Mouse (Mus musculus) left cerebral cortex, adult 2 months (tissue): Measurements from ENCODE around the gene Bud13. TPM values are rescaled to one million over a fixed set of nuclear protein-coding genes. Genes with fewer than 3 reads are reported as not detected.

ENCODE experiments used
- DNase-seq, 2 experiments: peaks; one replicate each; pipeline ENCODE4 v3.0.0; 2021 to 2022; ENCODE audit warnings: low spot score in 2 of 2, mixed read lengths in 1 of 2; ENCODE audit errors: extremely low spot score in 1 of 2
- H3K27ac ChIP-seq: fragments of 200-600 bp; 2 replicates; pipeline ENCODE4 v1.8.1; 2022
- H3K4me3 ChIP-seq: fragments of 200-600 bp; 2 replicates; pipeline ENCODE4 v1.8.1; 2022
- CTCF ChIP-seq: fragments of 200-600 bp; IDR thresholded peaks from 2 replicates; pipeline ENCODE4 v1.8.1; 2022; ENCODE audit warnings: antibody characterized with exemption, mild to moderate bottlenecking, moderate library complexity
- intact Hi-C: fragments of 180-260 bp; cut with DNase I; formaldehyde crosslinking; loops from one replicate; pipeline ENCODE4 v1.15.1; 2025
- total RNA-seq, 2 experiments: library from RNA; stranded (reverse); gene quantifications; 2 replicates each; pipeline ENCODE4 v1.2.3; 2021

The Bud13 gene
- total RNA-seq, 2 experiments from 2014 or later = 10.4 to 11.0 TPM

- TF ChIP-seq CTCF = no peak
- H3K4me3 ChIP-seq = no peak overlapping the region
- no peak for DNase-seq
- H3K27ac ChIP-seq = no peak overlapping the region
- intact Hi-C loops = no loop called here
Measured at GRCm38 (mm10) chr9:46345887-46346665, 63.3 kb downstream of the Bud13 start.

Other genes with a start within 250 kb of the Bud13 start
- not detected for gene Apoa1, start 54.4 kb upstream of the Bud13 start, total RNA-seq
- 1 to 10 TPM; 1.2 to 2.1 TPM for gene Apoc3, start 47.4 kb upstream of the Bud13 start, total RNA-seq
- not detected for gene Apoa4, start 42.3 kb upstream of the Bud13 start, total RNA-seq
- gene Apoa5, start 14.4 kb upstream of the Bud13 start, total RNA-seq = not detected
- 10 to 100 TPM; 38.6 to 38.9 TPM for gene Zpr1, start 9.9 kb upstream of the Bud13 start, total RNA-seq
- not detected for gene 4931429L15Rik, start 37.0 kb downstream of the Bud13 start, total RNA-seq